Mouse (Mus musculus): Measurements from ENCODE around the gene Hrc. TPM values are rescaled to one million over a fixed set of nuclear protein-coding genes. Genes with fewer than 3 reads are reported as not detected.

Gene Hrc
- total and polyA plus RNA-seq, 2 experiments = 0.28 TPM; not detected in 1

DNA sequence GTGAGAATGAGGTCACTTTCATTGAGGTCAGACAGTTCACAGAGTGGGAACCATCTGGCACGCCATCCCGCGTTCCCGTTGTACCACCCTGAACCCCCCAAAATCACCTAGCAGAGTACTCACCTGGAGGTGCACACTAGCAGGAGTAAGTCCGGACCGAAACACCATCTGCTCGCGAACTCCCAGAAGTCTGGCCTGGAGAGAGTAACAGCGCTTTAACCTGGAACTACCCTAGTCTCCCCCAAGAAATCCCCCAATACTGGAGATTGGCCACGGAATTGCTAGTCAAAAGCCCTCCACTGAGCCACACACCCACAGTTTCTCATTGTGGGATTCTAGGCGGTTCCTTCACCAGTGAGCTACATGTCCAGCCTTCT lies 5.0 kb downstream of the Hrc start:
- 5% methylated on average over 11 of the region's 11 CpGs for WGBS
- peak overlapping the region; percentile 21; the same call in 1 of the 2 replicates for H3K4me3 ChIP-seq (ENCODE audit: insufficient read depth, low read depth, low read length)
- H3K9ac ChIP-seq (ENCODE audit: low read depth, low read length) = no peak overlapping the region
- H3K79me2 ChIP-seq (ENCODE audit: control insufficient read depth, insufficient read depth, low read length) = no peaks in the 10 kb centered on the region
- H3K4me1 ChIP-seq (ENCODE audit: control insufficient read depth, insufficient read depth, low read length) = no peaks in the 10 kb centered on the region
- H3K27me3 ChIP-seq (ENCODE audit: control insufficient read depth, insufficient read depth, low read length) = peaks cover 10% of the 10 kb centered on the region; the same call in 1 of the 2 replicates
- no peak overlapping the region for H3K27ac ChIP-seq (replicated peaks; ENCODE audit: insufficient read depth, low read depth, low read length)
- DNase-seq (ENCODE audit: extremely low read depth, low read depth, low spot score) = no peak
- TF ChIP-seq POLR2A (IDR thresholded peaks at IDR 0.05; ENCODE audit: extremely low read depth, insufficient read depth, low read length) (no peak), CTCF (IDR thresholded peaks at IDR 0.05; ENCODE audit: low read depth, low read length) (no peak)
- no peaks in the 10 kb centered on the region for H3K36me3 ChIP-seq (ENCODE audit: control insufficient read depth, insufficient read depth, low read length)

GRCm38 (mm10) chr7:45340669-45341068 lies 5.6 kb downstream of the Hrc start:
- H3K4me1 ChIP-seq (ENCODE audit: control insufficient read depth, insufficient read depth, low read length) = no peaks in the 10 kb centered on the region
- H3K4me3 ChIP-seq (ENCODE audit: insufficient read depth, low read depth, low read length) = no peak overlapping the region
- peak; percentile 11 for DNase-seq (ENCODE audit: extremely low read depth, low read depth, low spot score)
- H3K27ac ChIP-seq (replicated peaks; ENCODE audit: insufficient read depth, low read depth, low read length) = no peak overlapping the region
- H3K36me3 ChIP-seq (ENCODE audit: control insufficient read depth, insufficient read depth, low read length) = no peaks in the 10 kb centered on the region
- peaks cover 10% of the 10 kb centered on the region; the same call in 1 of the 2 replicates for H3K27me3 ChIP-seq (ENCODE audit: control insufficient read depth, insufficient read depth, low read length)
- no peak overlapping the region for H3K9ac ChIP-seq (ENCODE audit: low read depth, low read length)
- no peaks in the 10 kb centered on the region for H3K79me2 ChIP-seq (ENCODE audit: control insufficient read depth, insufficient read depth, low read length)
- TF ChIP-seq CTCF (IDR thresholded peaks at IDR 0.05; ENCODE audit: low read depth, low read length) (no peak), POLR2A (IDR thresholded peaks at IDR 0.05; ENCODE audit: extremely low read depth, insufficient read depth, low read length) (no peak)
- 5% methylated on average over 11 of the region's 11 CpGs for WGBS

GRCm38 (mm10) chr7:45341303-45341702 lies 6.2 kb downstream of the Hrc start:
- Histone ChIP-seq H3K9ac (ENCODE audit: low read depth, low read length) (no peak overlapping the region), H3K4me3 (ENCODE audit: insufficient read depth, low read depth, low read length) (no peak overlapping the region), H3K36me3 (ENCODE audit: control insufficient read depth, insufficient read depth, low read length) (no peaks in the 10 kb centered on the region), H3K4me1 (ENCODE audit: control insufficient read depth, insufficient read depth, low read length) (no peaks in the 10 kb centered on the region), H3K27me3 (ENCODE audit: control insufficient read depth, insufficient read depth, low read length) (peaks cover 10% of the 10 kb centered on the region; the same call in 1 of the 2 replicates), H3K27ac (replicated peaks; ENCODE audit: insufficient read depth, low read depth, low read length) (no peak overlapping the region), H3K79me2 (ENCODE audit: control insufficient read depth, insufficient read depth, low read length) (no peaks in the 10 kb centered on the region)
- WGBS = 6% methylated on average over 8 of the region's 8 CpGs
- TF ChIP-seq POLR2A (IDR thresholded peaks at IDR 0.05; ENCODE audit: extremely low read depth, insufficient read depth, low read length) (no peak), CTCF (IDR thresholded peaks at IDR 0.05; ENCODE audit: low read depth, low read length) (peak; percentile 63)
- DNase-seq (ENCODE audit: extremely low read depth, low read depth, low spot score) = peak; percentile 30

GRCm38 (mm10) chr7:45342081-45342480 lies 7.0 kb downstream of the Hrc start:
- no peak for DNase-seq (ENCODE audit: extremely low read depth, low read depth, low spot score)
- peaks cover 10% of the 10 kb centered on the region; the same call in 1 of the 2 replicates for H3K27me3 ChIP-seq (ENCODE audit: control insufficient read depth, insufficient read depth, low read length)
- no peaks in the 10 kb centered on the region for H3K4me1 ChIP-seq (ENCODE audit: control insufficient read depth, insufficient read depth, low read length)
- H3K9ac ChIP-seq (ENCODE audit: low read depth, low read length) = no peak overlapping the region
- TF ChIP-seq CTCF (IDR thresholded peaks at IDR 0.05; ENCODE audit: low read depth, low read length) = no peak
- no peak for TF ChIP-seq POLR2A (IDR thresholded peaks at IDR 0.05; ENCODE audit: extremely low read depth, insufficient read depth, low read length)
- H3K27ac ChIP-seq (replicated peaks; ENCODE audit: insufficient read depth, low read depth, low read length) = no peak overlapping the region
- H3K4me3 ChIP-seq (ENCODE audit: insufficient read depth, low read depth, low read length) = no peak overlapping the region
- WGBS = 91% methylated on average over 11 of the region's 11 CpGs
- no peaks in the 10 kb centered on the region for H3K36me3 ChIP-seq (ENCODE audit: control insufficient read depth, insufficient read depth, low read length)
- H3K79me2 ChIP-seq (ENCODE audit: control insufficient read depth, insufficient read depth, low read length) = no peaks in the 10 kb centered on the region

GRCm38 (mm10) chr7:45343543-45343942 lies 8.5 kb downstream of the Hrc start:
- H3K36me3 ChIP-seq (ENCODE audit: control insufficient read depth, insufficient read depth, low read length) = no peaks in the 10 kb centered on the region
- no peak for DNase-seq (ENCODE audit: extremely low read depth, low read depth, low spot score)
- no peak overlapping the region for H3K9ac ChIP-seq (ENCODE audit: low read depth, low read length)
- H3K27ac ChIP-seq (replicated peaks; ENCODE audit: insufficient read depth, low read depth, low read length) = no peak overlapping the region
- peaks cover 6% of the 10 kb centered on the region; the same call in 1 of the 2 replicates for H3K27me3 ChIP-seq (ENCODE audit: control insufficient read depth, insufficient read depth, low read length)
- WGBS = 28% methylated on average over 13 of the region's 13 CpGs
- H3K4me3 ChIP-seq (ENCODE audit: insufficient read depth, low read depth, low read length) = no peak overlapping the region
- H3K4me1 ChIP-seq (ENCODE audit: control insufficient read depth, insufficient read depth, low read length) = no peaks in the 10 kb centered on the region
- H3K79me2 ChIP-seq (ENCODE audit: control insufficient read depth, insufficient read depth, low read length) = no peaks in the 10 kb centered on the region
- TF ChIP-seq CTCF (IDR thresholded peaks at IDR 0.05; ENCODE audit: low read depth, low read length) = peak; percentile 30; the same call in 1 of the 2 replicates
- no peak for TF ChIP-seq POLR2A (IDR thresholded peaks at IDR 0.05; ENCODE audit: extremely low read depth, insufficient read depth, low read length)

DNA sequence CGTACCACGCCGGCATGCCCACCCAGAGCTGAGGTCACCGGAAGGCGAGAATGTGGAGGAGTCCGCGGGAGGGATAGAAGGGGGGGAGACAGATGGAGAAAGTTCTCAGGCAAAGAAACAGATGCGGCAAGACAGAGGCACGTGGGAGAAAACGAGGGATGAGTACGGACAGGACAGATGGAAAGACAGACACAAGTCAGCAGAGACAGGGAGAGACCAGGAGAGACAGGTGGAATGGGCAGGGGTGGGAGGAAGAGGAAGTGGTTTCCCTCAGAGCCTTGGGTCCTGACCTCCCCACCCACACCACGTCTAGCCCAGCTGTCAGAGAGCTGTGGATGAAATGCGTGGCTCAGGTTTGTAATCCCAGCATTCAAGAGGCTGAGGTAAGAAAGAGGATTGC lies 11.8 kb downstream of the Hrc start:
- no peak overlapping the region for H3K9ac ChIP-seq (ENCODE audit: low read depth, low read length)
- no peaks in the 10 kb centered on the region for H3K4me1 ChIP-seq (ENCODE audit: control insufficient read depth, insufficient read depth, low read length)
- WGBS = 75% methylated on average over 13 of the region's 13 CpGs
- no peaks in the 10 kb centered on the region for H3K27me3 ChIP-seq (ENCODE audit: control insufficient read depth, insufficient read depth, low read length)
- no peaks in the 10 kb centered on the region for H3K36me3 ChIP-seq (ENCODE audit: control insufficient read depth, insufficient read depth, low read length)
- no peak overlapping the region for H3K27ac ChIP-seq (replicated peaks; ENCODE audit: insufficient read depth, low read depth, low read length)
- no peak overlapping the region for H3K4me3 ChIP-seq (ENCODE audit: insufficient read depth, low read depth, low read length)
- H3K79me2 ChIP-seq (ENCODE audit: control insufficient read depth, insufficient read depth, low read length) = no peaks in the 10 kb centered on the region
- no peak for DNase-seq (ENCODE audit: extremely low read depth, low read depth, low spot score)
- no peak for TF ChIP-seq POLR2A (IDR thresholded peaks at IDR 0.05; ENCODE audit: extremely low read depth, insufficient read depth, low read length)
- no peak for TF ChIP-seq CTCF (IDR thresholded peaks at IDR 0.05; ENCODE audit: low read depth, low read length)

All from liver, adult 2 months (tissue).